Comparison of ENCODE assay signal across 8 mouse cellular contexts in the genomic region with DNA sequence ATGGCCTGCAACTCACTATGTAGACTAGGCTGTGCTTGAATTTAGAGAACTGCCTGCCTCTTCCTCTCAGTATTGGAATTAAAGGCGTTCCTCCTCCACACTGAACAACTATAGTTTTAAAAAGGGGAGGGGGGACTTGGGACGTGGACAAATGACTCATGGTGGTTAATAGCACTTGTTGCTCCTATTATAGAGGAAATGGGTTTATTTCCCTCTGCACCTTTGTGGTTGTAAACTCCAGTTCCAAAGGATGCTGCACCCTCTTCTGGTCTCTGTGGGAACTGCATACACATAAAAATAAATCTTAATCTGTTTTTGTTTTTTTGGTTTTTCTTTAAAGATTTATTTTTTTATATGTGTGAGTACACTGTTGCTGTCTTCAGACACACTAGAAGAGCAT. TPM values are rescaled to one million over a fixed set of nuclear protein-coding genes. Genes with fewer than 3 reads are reported as not detected.
DNase-seq lines count a peak whose midpoint lies in the region; ATAC-seq and TF ChIP-seq lines count a peak whose summit lies in the region.

No protein-coding gene starts in this region.

- H3K27ac ChIP-seq in forebrain, embryonic 14.5 days (ENCODE audit: low read depth, low read length), result no peak overlapping the region
- H3K27ac ChIP-seq in forebrain, embryonic 11.5 days (ENCODE audit: low read depth, low read length), result no peak overlapping the region
- H3K27ac ChIP-seq in embryonic facial prominence, embryonic 14.5 days (replicated peaks; ENCODE audit: low read depth, low read length), result no peak overlapping the region
- no peak overlapping the region for H3K27ac ChIP-seq in stomach, postnatal 0 days (replicated peaks)

- no peak overlapping the region for H3K9ac ChIP-seq in forebrain, embryonic 14.5 days (ENCODE audit: low read length)
- no peak overlapping the region for H3K9ac ChIP-seq in forebrain, embryonic 11.5 days (ENCODE audit: low read length)
- no peak overlapping the region for H3K9ac ChIP-seq in embryonic facial prominence, embryonic 14.5 days (ENCODE audit: low read depth, low read length)
- no peak overlapping the region for H3K9ac ChIP-seq in stomach, postnatal 0 days (ENCODE audit: low read length)

- no peaks in the 10 kb centered on the region for H3K27me3 ChIP-seq in forebrain, embryonic 14.5 days (replicated peaks; ENCODE audit: control insufficient read depth, insufficient read depth, low read length)
- no peaks in the 10 kb centered on the region for H3K27me3 ChIP-seq in forebrain, embryonic 11.5 days (ENCODE audit: control insufficient read depth, insufficient read depth, low read length)
- no peaks in the 10 kb centered on the region for H3K27me3 ChIP-seq in embryonic facial prominence, embryonic 14.5 days (replicated peaks; ENCODE audit: control insufficient read depth, insufficient read depth, low read length)
- H3K27me3 ChIP-seq in stomach, postnatal 0 days (ENCODE audit: control insufficient read depth, insufficient read depth, low read length), result no peaks in the 10 kb centered on the region

- no peaks in the 10 kb centered on the region for H3K9me3 ChIP-seq in forebrain, embryonic 14.5 days (replicated peaks; ENCODE audit: control insufficient read depth, low read length)
- no peaks in the 10 kb centered on the region for H3K9me3 ChIP-seq in forebrain, embryonic 11.5 days (ENCODE audit: control insufficient read depth, low read length)
- no peaks in the 10 kb centered on the region for H3K9me3 ChIP-seq in embryonic facial prominence, embryonic 14.5 days (ENCODE audit: control insufficient read depth, low read length)
- H3K9me3 ChIP-seq in stomach, postnatal 0 days (ENCODE audit: control insufficient read depth, low read length), result no peaks in the 10 kb centered on the region

- H3K36me3 ChIP-seq in forebrain, embryonic 14.5 days (ENCODE audit: control insufficient read depth, insufficient read depth, low read length), result 0 out of 2 replicates have a peak, but pooled peaks cover 7% of the 10 kb centered on the region
- no peaks in the 10 kb centered on the region for H3K36me3 ChIP-seq in forebrain, embryonic 11.5 days (ENCODE audit: control insufficient read depth, insufficient read depth, low read length)
- H3K36me3 ChIP-seq in embryonic facial prominence, embryonic 14.5 days (ENCODE audit: control insufficient read depth, insufficient read depth, low read length), result no peaks in the 10 kb centered on the region
- H3K36me3 ChIP-seq in stomach, postnatal 0 days (ENCODE audit: control insufficient read depth, insufficient read depth, low read length), result no peaks in the 10 kb centered on the region

- ATAC-seq in forebrain, embryonic 14.5 days, result no peak
- no peak for ATAC-seq in forebrain, embryonic 11.5 days (replicated peaks; ENCODE audit: low FRiP score)
- no peak for ATAC-seq in embryonic facial prominence, embryonic 14.5 days (ENCODE audit: low read depth)
- no peak for ATAC-seq in stomach, postnatal 0 days (ENCODE audit: low FRiP score, low TSS enrichment)

- peak; percentile 86 for TF ChIP-seq CTCF in stomach, postnatal 0 days (IDR thresholded peaks at IDR 0.05; ENCODE audit: low read depth)

- no peak for TF ChIP-seq EP300 in stomach, postnatal 0 days (optimal IDR thresholded peaks at IDR 0.05)

- no peak overlapping the region for H3K4me3 ChIP-seq in forebrain, embryonic 14.5 days (ENCODE audit: low read depth, low read length)
- no peak overlapping the region for H3K4me3 ChIP-seq in forebrain, embryonic 11.5 days (ENCODE audit: low read depth, low read length)
- H3K4me3 ChIP-seq in embryonic facial prominence, embryonic 14.5 days (ENCODE audit: low read depth, low read length), result no peak overlapping the region
- H3K4me3 ChIP-seq in stomach, postnatal 0 days (ENCODE audit: low read depth, low read length), result no peak overlapping the region

- intact Hi-C loops in gastrocnemius, postnatal 36 days (cut with DNase I), result loop anchor here (2.0 kb wide), 1 partner anchor 87 kb away; no protein-coding TSS in a partner anchor

- WGBS in forebrain, embryonic 14.5 days, result 38% methylated on average over 2 of the region's 2 CpGs
- WGBS in forebrain, embryonic 11.5 days, result 48% methylated on average over 2 of the region's 2 CpGs
- 33% methylated on average over 2 of the region's 2 CpGs for WGBS in embryonic facial prominence, embryonic 14.5 days
- 34% methylated on average over 2 of the region's 2 CpGs for WGBS in stomach, postnatal 0 days

- H3K4me1 ChIP-seq in forebrain, embryonic 14.5 days (ENCODE audit: control insufficient read depth, insufficient read depth, low read length), result peaks cover 13% of the 10 kb centered on the region
- H3K4me1 ChIP-seq in forebrain, embryonic 11.5 days (replicated peaks; ENCODE audit: control insufficient read depth, insufficient read depth, low read length), result peaks cover 7% of the 10 kb centered on the region
- H3K4me1 ChIP-seq in embryonic facial prominence, embryonic 14.5 days (ENCODE audit: control insufficient read depth, insufficient read depth, low read length), result peaks cover 13% of the 10 kb centered on the region
- 0 out of 2 replicates have a peak, but pooled peaks cover 7% of the 10 kb centered on the region for H3K4me1 ChIP-seq in stomach, postnatal 0 days (replicated peaks; ENCODE audit: control insufficient read depth, insufficient read depth)

- peak; percentile 63 for DNase-seq in forebrain, embryonic 14.5 days (ENCODE audit: low spot score)
- no peak for DNase-seq in forebrain, embryonic 11.5 days (ENCODE audit: low spot score)
- DNase-seq in spleen, adult 12 weeks (ENCODE audit: low spot score), result peak; percentile 8
- no peak for DNase-seq in spleen, adult 18-20 months
- peak; percentile 43 for DNase-seq in embryonic facial prominence, embryonic 14.5 days (ENCODE audit: low spot score)
- no peak for DNase-seq in stomach, postnatal 0 days (ENCODE audit: low spot score)
- no peak for DNase-seq in testis, postnatal 14 days (ENCODE audit: low spot score)
- no peak for DNase-seq in gastrocnemius, postnatal 36 days

- H3K4me2 ChIP-seq in forebrain, embryonic 14.5 days (ENCODE audit: low read length), result no peak overlapping the region
- H3K4me2 ChIP-seq in forebrain, embryonic 11.5 days (ENCODE audit: low read depth, low read length, severe bottlenecking), result no peak overlapping the region
- no peak overlapping the region for H3K4me2 ChIP-seq in embryonic facial prominence, embryonic 14.5 days (ENCODE audit: low read depth, low read length)
- no peak overlapping the region for H3K4me2 ChIP-seq in stomach, postnatal 0 days (replicated peaks; ENCODE audit: low read depth)

RNA-seq across cellular contexts. Expression of a gene that starts 6.0 kb away (rescaled TPM):
- 106 and 120 TPM in 2 replicates for polyA plus RNA-seq in forebrain, embryonic 14.5 days (2014; fragmentation: Nextera tagmentation; extraction: Ambion mirVana)
- 110 and 116 TPM in 2 replicates for polyA plus RNA-seq in forebrain, embryonic 11.5 days (2014; fragmentation: Nextera tagmentation; extraction: Ambion mirVana)
- polyA plus RNA-seq in embryonic facial prominence, embryonic 14.5 days (2014; fragmentation: Nextera tagmentation; extraction: Ambion mirVana), result 89.2 and 94.5 TPM in 2 replicates
- 75.2 and 78.4 TPM in 2 replicates for polyA plus RNA-seq in stomach, postnatal 0 days (2015; fragmentation: Nextera tagmentation; extraction: Ambion mirVana)
- 10 to 100 TPM; 16.6 to 16.9 TPM for total RNA-seq in gastrocnemius, postnatal 36 days (2021)

RNA-seq across cellular contexts. Expression of a gene that starts 33.0 kb away (rescaled TPM):
- 10.9 and 12.1 TPM in 2 replicates for polyA plus RNA-seq in forebrain, embryonic 14.5 days (2014; fragmentation: Nextera tagmentation; extraction: Ambion mirVana)
- polyA plus RNA-seq in forebrain, embryonic 11.5 days (2014; fragmentation: Nextera tagmentation; extraction: Ambion mirVana), result 16.0 and 16.5 TPM in 2 replicates
- 9.2 and 10.3 TPM in 2 replicates for polyA plus RNA-seq in embryonic facial prominence, embryonic 14.5 days (2014; fragmentation: Nextera tagmentation; extraction: Ambion mirVana)
- polyA plus RNA-seq in stomach, postnatal 0 days (2015; fragmentation: Nextera tagmentation; extraction: Ambion mirVana), result 3.2 and 3.8 TPM in 2 replicates
- total RNA-seq in gastrocnemius, postnatal 36 days (2021), result 1 to 10 TPM; 2.9 to 3.8 TPM

RNA-seq across cellular contexts. Expression of a gene that starts 56.5 kb away (rescaled TPM):
- polyA plus RNA-seq in forebrain, embryonic 14.5 days (2014; fragmentation: Nextera tagmentation; extraction: Ambion mirVana), result 39.9 and 42.8 TPM in 2 replicates
- 83.8 and 84.0 TPM in 2 replicates for polyA plus RNA-seq in forebrain, embryonic 11.5 days (2014; fragmentation: Nextera tagmentation; extraction: Ambion mirVana)
- 47.1 and 50.8 TPM in 2 replicates for polyA plus RNA-seq in embryonic facial prominence, embryonic 14.5 days (2014; fragmentation: Nextera tagmentation; extraction: Ambion mirVana)
- polyA plus RNA-seq in stomach, postnatal 0 days (2015; fragmentation: Nextera tagmentation; extraction: Ambion mirVana), result 39.5 and 46.9 TPM in 2 replicates
- total RNA-seq in gastrocnemius, postnatal 36 days (2021), result 10 to 100 TPM; 20.6 to 28.1 TPM

Comparison
In these comparisons a context has a peak if more than half of its experiments do, and no peak if none do; other contexts are left out.
1. DNase-seq: peak in forebrain, embryonic 14.5 days (single experiment), spleen, adult 12 weeks (single experiment) and embryonic facial prominence, embryonic 14.5 days (single experiment); none in forebrain, embryonic 11.5 days (single experiment), spleen, adult 18-20 months (0 of 2), stomach, postnatal 0 days (single experiment), testis, postnatal 14 days (single experiment) and gastrocnemius, postnatal 36 days (0 of 2).